Mouse (Mus musculus) macrophage (primary cell): ENCODE measurements at regions not wholly inside any gene's neighbourhood (a gene's known extent, or its start where the extent isn't known, plus 50 kb on each side); places are given as distances from the start of the nearest gene placed in this dataset.

Experiments used
- H3K27ac ChIP-seq: fragments of 350-480 bp; formaldehyde crosslinking; 2 replicates; pipeline ENCODE4 v1.9.0; 2021
- H3K36me3 ChIP-seq: fragments of 350-480 bp; formaldehyde crosslinking; 2 replicates; pipeline ENCODE4 v1.9.0; 2021; ENCODE audit errors: inconsistent target
- H3K4me3 ChIP-seq: fragments of 350-480 bp; formaldehyde crosslinking; 2 replicates; pipeline ENCODE4 v1.9.0; 2021; ENCODE audit errors: inconsistent target
- H3K79me2 ChIP-seq: fragments of 350-480 bp; formaldehyde crosslinking; 2 replicates; pipeline ENCODE4 v1.9.0; 2021; ENCODE audit errors: inconsistent target
- WGBS: methylation state at CpG from one replicate; pipeline ENCODE4 v1.1.7; 2026; ENCODE audit warnings: inconsistent platforms; ENCODE audit not compliant: missing documents; 5-methylcytosine and 5-hydroxymethylcytosine counted together

GRCm38 (mm10) chr13:102482451-102482850, 210.9 kb upstream of the Cd180 start:
- no peak overlapping the region for H3K27ac ChIP-seq
- H3K79me2 ChIP-seq: no peaks in the 10 kb centered on the region
- 98% methylated on average over 3 of the region's 3 CpGs for WGBS
- H3K36me3 ChIP-seq: no peaks in the 10 kb centered on the region
- H3K4me3 ChIP-seq: no peak overlapping the region

- Histone ChIP-seq H3K36me3 (no peaks in the 10 kb centered on the region), H3K4me3 (no peak overlapping the region), H3K79me2 (no peaks in the 10 kb centered on the region), H3K27ac (no peak overlapping the region)
- WGBS: 89% methylated on average over 4 of the region's 4 CpGs
These were observed 205.8 kb upstream of the Cd180 start for GRCm38 (mm10) chr13:102487416-102488097.

GRCm38 (mm10) chr13:102491370-102491769, 202.0 kb upstream of the Cd180 start:
- Histone ChIP-seq H3K4me3 (no peak overlapping the region), H3K27ac (no peak overlapping the region), H3K79me2 (no peaks in the 10 kb centered on the region), H3K36me3 (no peaks in the 10 kb centered on the region)
- WGBS: 96% methylated on average over 4 of the region's 4 CpGs

- Histone ChIP-seq H3K4me3 (no peak overlapping the region), H3K36me3 (no peaks in the 10 kb centered on the region), H3K27ac (no peak overlapping the region), H3K79me2 (no peaks in the 10 kb centered on the region)
- whole genome bisulfite sequencing: 84% methylated on average over 10 of the region's 10 CpGs
These were observed 189.0 kb upstream of the Cd180 start for GRCm38 (mm10) chr13:102504157-102504947.

GRCm38 (mm10) chr13:102507226-102507625, 186.1 kb upstream of the Cd180 start:
- no peaks in the 10 kb centered on the region for H3K79me2 ChIP-seq
- no peak overlapping the region for H3K4me3 ChIP-seq
- 91% methylated on average over 1 of the region's 1 CpGs for WGBS
- no peak overlapping the region for H3K27ac ChIP-seq
- no peaks in the 10 kb centered on the region for H3K36me3 ChIP-seq

- no peaks in the 10 kb centered on the region for H3K79me2 ChIP-seq
- no peaks in the 10 kb centered on the region for H3K36me3 ChIP-seq
- H3K27ac ChIP-seq: no peak overlapping the region
- no peak overlapping the region for H3K4me3 ChIP-seq
These were observed 185.4 kb upstream of the Cd180 start for GRCm38 (mm10) chr13:102507916-102508315.

GRCm38 (mm10) chr13:102510733-102511279, 182.6 kb upstream of the Cd180 start:
- 83% methylated on average over 1 of the region's 1 CpGs for WGBS
- Histone ChIP-seq H3K4me3 (no peak overlapping the region), H3K27ac (no peak overlapping the region), H3K79me2 (no peaks in the 10 kb centered on the region), H3K36me3 (no peaks in the 10 kb centered on the region)

- no peaks in the 10 kb centered on the region for H3K36me3 ChIP-seq
- H3K79me2 ChIP-seq: no peaks in the 10 kb centered on the region
- H3K4me3 ChIP-seq: no peak overlapping the region
- no peak overlapping the region for H3K27ac ChIP-seq
- 92% methylated on average over 5 of the region's 5 CpGs for WGBS
These were observed 175.0 kb upstream of the Cd180 start for GRCm38 (mm10) chr13:102518169-102518882.

- 81% methylated on average over 1 of the region's 1 CpGs for WGBS
- Histone ChIP-seq H3K36me3 (no peaks in the 10 kb centered on the region), H3K27ac (no peak overlapping the region), H3K4me3 (no peak overlapping the region), H3K79me2 (no peaks in the 10 kb centered on the region)
These were observed 171.9 kb upstream of the Cd180 start for GRCm38 (mm10) chr13:102521427-102521826.

GRCm38 (mm10) chr13:102522080-102522479, 171.3 kb upstream of the Cd180 start:
- Histone ChIP-seq H3K4me3 (no peak overlapping the region), H3K36me3 (no peaks in the 10 kb centered on the region), H3K27ac (no peak overlapping the region), H3K79me2 (no peaks in the 10 kb centered on the region)
- 77% methylated on average over 1 of the region's 1 CpGs for WGBS

- Histone ChIP-seq H3K36me3 (no peaks in the 10 kb centered on the region), H3K4me3 (no peak overlapping the region), H3K79me2 (no peaks in the 10 kb centered on the region), H3K27ac (no peak overlapping the region)
- WGBS: 86% methylated on average over 11 of the region's 11 CpGs
These were observed 166.7 kb upstream of the Cd180 start for GRCm38 (mm10) chr13:102526621-102527140.

GRCm38 (mm10) chr13:102533784-102534183, 159.6 kb upstream of the Cd180 start:
- Histone ChIP-seq H3K4me3 (no peak overlapping the region), H3K36me3 (no peaks in the 10 kb centered on the region), H3K27ac (no peak overlapping the region), H3K79me2 (no peaks in the 10 kb centered on the region)
- 67% methylated on average over 4 of the region's 4 CpGs for WGBS

GRCm38 (mm10) chr13:102537424-102538242, 155.7 kb upstream of the Cd180 start:
- 19% methylated on average over 19 of the region's 19 CpGs for WGBS
- H3K27ac ChIP-seq: no peak overlapping the region
- H3K4me3 ChIP-seq: no peak overlapping the region
- H3K79me2 ChIP-seq: no peaks in the 10 kb centered on the region
- H3K36me3 ChIP-seq: no peaks in the 10 kb centered on the region

- Histone ChIP-seq H3K27ac (no peak overlapping the region), H3K79me2 (no peaks in the 10 kb centered on the region), H3K36me3 (no peaks in the 10 kb centered on the region), H3K4me3 (no peak overlapping the region)
- 94% methylated on average over 4 of the region's 4 CpGs for WGBS
These were observed 152.9 kb upstream of the Cd180 start for GRCm38 (mm10) chr13:102540436-102540835.
